Mouse (Mus musculus) urinary bladder, postnatal 4 days (tissue): Measurements from ENCODE around the gene Ino80b.
A peak's percentile ranks its signal among the peaks of the same experiment; 100 is the strongest.
"Not testable (repeated sequence)": the region's sequence is repeated elsewhere in the genome, so short reads cannot be mapped to it uniquely, and the experiment has no call there.

ENCODE experiments used
- DNase-seq, 2 experiments: peaks; one replicate each; pipeline ENCODE4 v3.0.0; 2021 to 2022; ENCODE audit warnings: low spot score in 2 of 2

Ino80b gene

GRCm38 (mm10) chr6:83125331-83125730 lies at the start of gene Ino80b:
Ino80b (minus strand) TSS chr6:83125431.
- no peak for DNase-seq

GRCm38 (mm10) chr6:83172240-83172920 lies 47.1 kb upstream of the Ino80b start:
- no peak for DNase-seq

- DNase-seq = no peak
These were observed 45.8 kb upstream of the Ino80b start for GRCm38 (mm10) chr6:83171063-83171462.

- no peak for DNase-seq
These were observed 44.6 kb upstream of the Ino80b start for GRCm38 (mm10) chr6:83169872-83170271.

- no peak for DNase-seq
These were observed 41.0 kb upstream of the Ino80b start for GRCm38 (mm10) chr6:83166243-83166630.

- DNase-seq = peak; percentile 91 to 95
These were observed 40.5 kb upstream of the Ino80b start, which contains the start of gene Dctn1 for GRCm38 (mm10) chr6:83165607-83166242. Dctn1 (plus strand) TSS chr6:83165920.

- no peak for DNase-seq
These were observed 39.9 kb upstream of the Ino80b start for GRCm38 (mm10) chr6:83165026-83165606.

GRCm38 (mm10) chr6:83162701-83163100 lies 37.5 kb upstream of the Ino80b start:
- DNase-seq = no peak

- peak in 1 of 2 experiments; percentile 46 for DNase-seq
These were observed 36.9 kb upstream of the Ino80b start for GRCm38 (mm10) chr6:83161921-83162641.

- no peak for DNase-seq
These were observed 36.2 kb upstream of the Ino80b start for GRCm38 (mm10) chr6:83161442-83161841.

GRCm38 (mm10) chr6:83159456-83159855 lies 34.2 kb upstream of the Ino80b start:
- not testable (repeated sequence) for DNase-seq

- DNase-seq = peak; percentile 48 to 68
These were observed 31.0 kb upstream of the Ino80b start, which contains the start of the genes Wdr54 and 1700003E16Rik for GRCm38 (mm10) chr6:83156259-83156684. Wdr54 (minus strand) TSS chr6:83156397. 1700003E16Rik (plus strand) TSS chr6:83156404.

- no peak for DNase-seq
These were observed 30.5 kb upstream of the Ino80b start for GRCm38 (mm10) chr6:83155552-83156238.

- no peak for DNase-seq
These were observed 28.3 kb upstream of the Ino80b start for GRCm38 (mm10) chr6:83153485-83153884.

GRCm38 (mm10) chr6:83153038-83153437 lies 27.8 kb upstream of the Ino80b start:
- DNase-seq = no peak

- DNase-seq = no peak
These were observed 26.5 kb upstream of the Ino80b start for GRCm38 (mm10) chr6:83151721-83152120.

- no peak for DNase-seq
These were observed 22.0 kb upstream of the Ino80b start for GRCm38 (mm10) chr6:83147280-83147679.

GRCm38 (mm10) chr6:83145805-83146204 lies 20.6 kb upstream of the Ino80b start:
- no peak for DNase-seq

GRCm38 (mm10) chr6:83145209-83145608 lies 20.0 kb upstream of the Ino80b start:
- DNase-seq = no peak

- no peak for DNase-seq
These were observed 17.7 kb upstream of the Ino80b start for GRCm38 (mm10) chr6:83142886-83143285.

- DNase-seq = no peak
These were observed 17.0 kb upstream of the Ino80b start for GRCm38 (mm10) chr6:83142211-83142731.
